Mouse (Mus musculus): ENCODE results near the gene Nfia. TPM values are rescaled to one million over a fixed set of nuclear protein-coding genes. Genes with fewer than 3 reads are reported as not detected.

Gene Nfia
- polyA plus RNA-seq, 1 experiment from 2014 or later: 42.0 TPM

- Histone ChIP-seq H3K4me1 (replicated peaks) (0 out of 2 replicates have a peak, but pooled peaks cover 12% of the 10 kb centered on the region), H3K9ac (no peak overlapping the region), H3K27ac (ENCODE audit: poor library complexity, severe bottlenecking) (no peak overlapping the region), H3K27me3 (replicated peaks) (no peaks in the 10 kb centered on the region), H3K36me3 (no peaks in the 10 kb centered on the region), H3K4me3 (no peak overlapping the region), H3K4me2 (no peak overlapping the region), H3K9me3 (replicated peaks) (no peaks in the 10 kb centered on the region)
- whole genome bisulfite sequencing: 64% methylated on average over 4 of the region's 4 CpGs
- no peak for ATAC-seq (ENCODE audit: insufficient number of reproducible peaks, low FRiP score)
Observed at GRCm38 (mm10) chr4:97767025-97767424, 5.5 kb upstream of the Nfia start.

- 84% methylated on average over 5 of the region's 5 CpGs for WGBS
- H3K4me3 ChIP-seq: no peak overlapping the region
- no peak overlapping the region for H3K9ac ChIP-seq
- no peaks in the 10 kb centered on the region for H3K27me3 ChIP-seq (replicated peaks)
- no peaks in the 10 kb centered on the region for H3K9me3 ChIP-seq (replicated peaks)
- H3K4me1 ChIP-seq (replicated peaks): 0 out of 2 replicates have a peak, but pooled peaks cover 12% of the 10 kb centered on the region
- H3K27ac ChIP-seq (ENCODE audit: poor library complexity, severe bottlenecking): no peak overlapping the region
- no peaks in the 10 kb centered on the region for H3K36me3 ChIP-seq
- ATAC-seq (ENCODE audit: insufficient number of reproducible peaks, low FRiP score): no peak
- no peak overlapping the region for H3K4me2 ChIP-seq
Observed at GRCm38 (mm10) chr4:97767516-97767915, 5.0 kb upstream of the Nfia start.

- Histone ChIP-seq H3K9ac (no peak overlapping the region), H3K36me3 (no peaks in the 10 kb centered on the region), H3K4me1 (replicated peaks) (peaks cover 21% of the 10 kb centered on the region), H3K9me3 (replicated peaks) (no peaks in the 10 kb centered on the region), H3K27me3 (replicated peaks) (no peaks in the 10 kb centered on the region), H3K27ac (ENCODE audit: poor library complexity, severe bottlenecking) (no peak overlapping the region), H3K4me2 (no peak overlapping the region), H3K4me3 (no peak overlapping the region)
- no peak for ATAC-seq (ENCODE audit: insufficient number of reproducible peaks, low FRiP score)
- WGBS: no CpG with 5 or more reads among the region's 1 CpGs
Observed at GRCm38 (mm10) chr4:97769861-97770260, 2.7 kb upstream of the Nfia start.

- Histone ChIP-seq H3K4me1 (replicated peaks) (peaks cover 15% of the 10 kb centered on the region), H3K9me3 (replicated peaks) (no peaks in the 10 kb centered on the region), H3K27ac (ENCODE audit: poor library complexity, severe bottlenecking) (peak overlapping the region; percentile 99), H3K9ac (peak overlapping the region; percentile 66), H3K4me2 (peak overlapping the region; percentile 73), H3K27me3 (replicated peaks) (no peaks in the 10 kb centered on the region), H3K36me3 (no peaks in the 10 kb centered on the region), H3K4me3 (peak overlapping the region; percentile 49)
- ATAC-seq (ENCODE audit: insufficient number of reproducible peaks, low FRiP score): no peak
- 7% methylated on average over 5 of the region's 5 CpGs for WGBS
Observed at GRCm38 (mm10) chr4:97771426-97771825, 1.1 kb upstream of the Nfia start.

GRCm38 (mm10) chr4:97772084-97772484, 450 bp upstream of the Nfia start:
- H3K27ac ChIP-seq (ENCODE audit: poor library complexity, severe bottlenecking): peak overlapping the region; percentile 99
- H3K27me3 ChIP-seq (replicated peaks): no peaks in the 10 kb centered on the region
- 0% methylated on average over 25 of the region's 25 CpGs for WGBS
- no peaks in the 10 kb centered on the region for H3K9me3 ChIP-seq (replicated peaks)
- peak overlapping the region; percentile 49 for H3K4me3 ChIP-seq
- peak overlapping the region; percentile 73 for H3K4me2 ChIP-seq
- H3K36me3 ChIP-seq: no peaks in the 10 kb centered on the region
- peaks cover 15% of the 10 kb centered on the region for H3K4me1 ChIP-seq (replicated peaks)
- ATAC-seq (ENCODE audit: insufficient number of reproducible peaks, low FRiP score): peak; percentile 96
- peak overlapping the region; percentile 66 for H3K9ac ChIP-seq

GRCm38 (mm10) chr4:97773110-97773593, 618 bp downstream of the Nfia start:
- peak; percentile 71 for ATAC-seq (ENCODE audit: insufficient number of reproducible peaks, low FRiP score)
- under 1% methylated on average over 14 of the region's 14 CpGs for WGBS
- Histone ChIP-seq H3K36me3 (no peaks in the 10 kb centered on the region), H3K9ac (no peak overlapping the region), H3K4me1 (replicated peaks) (peaks cover 15% of the 10 kb centered on the region), H3K4me2 (peak overlapping the region; percentile 48), H3K27ac (ENCODE audit: poor library complexity, severe bottlenecking) (peak overlapping the region; percentile 99), H3K9me3 (replicated peaks) (no peaks in the 10 kb centered on the region), H3K4me3 (peak overlapping the region; percentile 49), H3K27me3 (replicated peaks) (no peaks in the 10 kb centered on the region)

GRCm38 (mm10) chr4:97773791-97774190, 1.3 kb downstream of the Nfia start:
- no peaks in the 10 kb centered on the region for H3K36me3 ChIP-seq
- H3K9me3 ChIP-seq (replicated peaks): no peaks in the 10 kb centered on the region
- H3K9ac ChIP-seq: no peak overlapping the region
- ATAC-seq (ENCODE audit: insufficient number of reproducible peaks, low FRiP score): no peak
- H3K4me1 ChIP-seq (replicated peaks): peaks cover 15% of the 10 kb centered on the region
- H3K27ac ChIP-seq (ENCODE audit: poor library complexity, severe bottlenecking): peak overlapping the region; percentile 69
- H3K4me2 ChIP-seq: peak overlapping the region; percentile 48
- H3K4me3 ChIP-seq: peak overlapping the region; percentile 49
- H3K27me3 ChIP-seq (replicated peaks): no peaks in the 10 kb centered on the region
- 58% methylated on average over 2 of the region's 2 CpGs for WGBS

- H3K9ac ChIP-seq: peak overlapping the region; percentile 57
- ATAC-seq (ENCODE audit: insufficient number of reproducible peaks, low FRiP score): no peak
- H3K27ac ChIP-seq (ENCODE audit: poor library complexity, severe bottlenecking): peak overlapping the region; percentile 92
- H3K4me3 ChIP-seq: peak overlapping the region; percentile 44; the same call in 1 of the 2 replicates
- H3K36me3 ChIP-seq: no peaks in the 10 kb centered on the region
- 26% methylated on average over 4 of the region's 4 CpGs for WGBS
- H3K27me3 ChIP-seq (replicated peaks): no peaks in the 10 kb centered on the region
- no peaks in the 10 kb centered on the region for H3K9me3 ChIP-seq (replicated peaks)
- H3K4me1 ChIP-seq (replicated peaks): peaks cover 15% of the 10 kb centered on the region
- H3K4me2 ChIP-seq: peak overlapping the region; percentile 85
Observed at GRCm38 (mm10) chr4:97774446-97774950, 2.0 kb downstream of the Nfia start.

- peak; percentile 48; the same call in 1 of the 2 replicates for ATAC-seq (ENCODE audit: insufficient number of reproducible peaks, low FRiP score)
- Histone ChIP-seq H3K4me3 (peak overlapping the region; percentile 44), H3K27me3 (replicated peaks) (no peaks in the 10 kb centered on the region), H3K9me3 (replicated peaks) (no peaks in the 10 kb centered on the region), H3K27ac (ENCODE audit: poor library complexity, severe bottlenecking) (peak overlapping the region; percentile 92), H3K9ac (peak overlapping the region; percentile 57), H3K36me3 (no peaks in the 10 kb centered on the region), H3K4me1 (replicated peaks) (peaks cover 15% of the 10 kb centered on the region), H3K4me2 (peak overlapping the region; percentile 85)
- under 1% methylated on average over 13 of the region's 13 CpGs for WGBS
Observed at GRCm38 (mm10) chr4:97775059-97775458, 2.5 kb downstream of the Nfia start.

GRCm38 (mm10) chr4:97775494-97776265, 3.1 kb downstream of the Nfia start:
- H3K9me3 ChIP-seq (replicated peaks): no peaks in the 10 kb centered on the region

GRCm38 (mm10) chr4:97776388-97777080, 4.0 kb downstream of the Nfia start:
- no peaks in the 10 kb centered on the region for H3K27me3 ChIP-seq (replicated peaks)
- H3K4me1 ChIP-seq (replicated peaks): peaks cover 13% of the 10 kb centered on the region
- peak overlapping the region; percentile 97 for H3K27ac ChIP-seq (ENCODE audit: poor library complexity, severe bottlenecking)
- peak overlapping the region; percentile 98 for H3K4me3 ChIP-seq
- WGBS: 1% methylated on average over 10 of the region's 10 CpGs
- no peak for ATAC-seq (ENCODE audit: insufficient number of reproducible peaks, low FRiP score)
- H3K36me3 ChIP-seq: no peaks in the 10 kb centered on the region
- H3K4me2 ChIP-seq: peak overlapping the region; percentile 85
- peak overlapping the region; percentile 100 for H3K9ac ChIP-seq
- H3K9me3 ChIP-seq (replicated peaks): no peaks in the 10 kb centered on the region

More at GRCm38 (mm10) chr4:97775494-97776265, 3.1 kb downstream of the Nfia start:
- H3K27me3 ChIP-seq (replicated peaks): no peaks in the 10 kb centered on the region
- no peak for ATAC-seq (ENCODE audit: insufficient number of reproducible peaks, low FRiP score)
- H3K36me3 ChIP-seq: no peaks in the 10 kb centered on the region
- WGBS: under 1% methylated on average over 20 of the region's 20 CpGs
- peak overlapping the region; percentile 100 for H3K9ac ChIP-seq
- H3K4me1 ChIP-seq (replicated peaks): peaks cover 15% of the 10 kb centered on the region
- peak overlapping the region; percentile 85 for H3K4me2 ChIP-seq
- peak overlapping the region; percentile 44 for H3K4me3 ChIP-seq
- peak overlapping the region; percentile 92 for H3K27ac ChIP-seq (ENCODE audit: poor library complexity, severe bottlenecking)

All from heart, embryonic 12.5 days (tissue).